Mouse (Mus musculus): ENCODE measurements at regions not wholly inside any gene's neighbourhood (a gene's known extent, or its start where the extent isn't known, plus 50 kb on each side); places are given as distances from the start of the nearest gene placed in this dataset.

DNA sequence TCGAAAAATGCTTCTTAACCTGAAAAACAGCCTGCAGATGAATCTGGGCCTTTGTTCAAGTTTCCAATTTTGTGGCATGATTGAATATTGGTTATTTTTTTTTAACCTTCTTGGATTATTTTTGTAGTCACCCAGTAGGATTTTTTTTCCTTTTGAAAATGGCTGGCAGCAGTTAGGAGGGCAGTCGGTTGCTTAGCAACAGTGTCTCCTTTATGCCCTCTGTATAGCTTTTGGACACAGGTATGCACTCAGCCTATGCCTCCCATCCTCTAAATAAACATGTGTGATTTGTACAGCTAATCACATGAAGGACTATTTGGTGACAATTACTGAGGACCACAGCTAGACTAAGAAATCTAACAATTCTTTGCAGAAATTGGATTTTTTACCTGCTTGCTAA is 367.5 kb upstream of the Impg1 start:
- TF ChIP-seq EP300 (IDR thresholded peaks at IDR 0.05; ENCODE audit: low read depth) (no peak), CTCF (IDR thresholded peaks at IDR 0.05; ENCODE audit: low read depth) (no peak)

Data from liver, postnatal 0 days (tissue).